Mouse (Mus musculus) intestine, postnatal 0 days (tissue): ENCODE measurements around the gene Wdr83. TPM values are rescaled to one million over a fixed set of nuclear protein-coding genes. Genes with fewer than 3 reads are reported as not detected.
A peak's percentile ranks its signal among the peaks of the same experiment; 100 is the strongest.

Experiments used
- ATAC-seq: fragments of 200-750 bp; cut with Nextera tagmentation; 2 replicates; pipeline ENCODE4 v1.8.0; 2017; ENCODE audit warnings: mild to moderate bottlenecking, moderate TSS enrichment, moderate library complexity
- H3K27ac ChIP-seq: fragments of 300-500 bp; sonication (generic); 2 replicates; pipeline ENCODE4 v1.5.1; 2014; ENCODE audit warnings: mild to moderate bottlenecking, low read depth, low read length, moderate library complexity
- H3K27me3 ChIP-seq: fragments of 300-500 bp; sonication (generic); replicated peaks from 2 replicates; pipeline ENCODE4 v1.6.1; 2014; ENCODE audit warnings: low read length, mixed read lengths; ENCODE audit not compliant: control insufficient read depth, insufficient read depth
- H3K36me3 ChIP-seq: fragments of 300-500 bp; sonication (generic); 2 replicates; pipeline ENCODE4 v1.6.1; 2014; ENCODE audit warnings: mild to moderate bottlenecking, moderate library complexity; ENCODE audit not compliant: control insufficient read depth, insufficient read depth
- H3K4me1 ChIP-seq: fragments of 300-500 bp; sonication (generic); replicated peaks from 2 replicates; pipeline ENCODE4 v1.6.1; 2014; ENCODE audit warnings: antibody characterized with exemption, low read length, mixed read lengths; ENCODE audit not compliant: control insufficient read depth, insufficient read depth
- H3K4me2 ChIP-seq: fragments of 300-500 bp; sonication (generic); replicated peaks from 2 replicates; pipeline ENCODE4 v1.6.1; 2014; ENCODE audit warnings: low read depth, mild to moderate bottlenecking, moderate library complexity
- H3K4me3 ChIP-seq: fragments of 300-500 bp; sonication (generic); 2 replicates; pipeline ENCODE4 v1.5.1; 2014; ENCODE audit warnings: low read depth, low read length
- H3K9ac ChIP-seq: fragments of 300-500 bp; sonication (generic); 2 replicates; pipeline ENCODE4 v1.6.1; 2014; ENCODE audit warnings: mild to moderate bottlenecking, low read depth, low read length
- H3K9me3 ChIP-seq: fragments of 300-500 bp; sonication (generic); 2 replicates; pipeline ENCODE4 v1.6.1; 2016; ENCODE audit warnings: mixed run types; ENCODE audit not compliant: control insufficient read depth
- CTCF ChIP-seq: sonication (generic); IDR thresholded peaks from 2 replicates; pipeline ENCODE4 v1.5.1; 2016; ENCODE audit warnings: low read depth, mild to moderate bottlenecking, control low read depth, antibody characterized with exemption, moderate library complexity
- WGBS: fragments of 180-500 bp; shearing (Covaris S2); extraction: QIAGEN DNeasy Blood & Tissue Kit; methylation state at CpG from one replicate; pipeline ENCODE4 v1.1.7; 2014; 5-methylcytosine and 5-hydroxymethylcytosine counted together
- polyA plus RNA-seq: library from polyadenylated mRNA; unstranded; fragments of >200 nt; fragmentation: Nextera tagmentation; extraction: Ambion mirVana; gene quantifications from 2 replicates; pipeline ENCODE4 v1.2.1, GENCODE M21; 2015

Wdr83 gene
- polyA plus RNA-seq, 1 experiment from 2014 or later = 23.0 TPM

DNA sequence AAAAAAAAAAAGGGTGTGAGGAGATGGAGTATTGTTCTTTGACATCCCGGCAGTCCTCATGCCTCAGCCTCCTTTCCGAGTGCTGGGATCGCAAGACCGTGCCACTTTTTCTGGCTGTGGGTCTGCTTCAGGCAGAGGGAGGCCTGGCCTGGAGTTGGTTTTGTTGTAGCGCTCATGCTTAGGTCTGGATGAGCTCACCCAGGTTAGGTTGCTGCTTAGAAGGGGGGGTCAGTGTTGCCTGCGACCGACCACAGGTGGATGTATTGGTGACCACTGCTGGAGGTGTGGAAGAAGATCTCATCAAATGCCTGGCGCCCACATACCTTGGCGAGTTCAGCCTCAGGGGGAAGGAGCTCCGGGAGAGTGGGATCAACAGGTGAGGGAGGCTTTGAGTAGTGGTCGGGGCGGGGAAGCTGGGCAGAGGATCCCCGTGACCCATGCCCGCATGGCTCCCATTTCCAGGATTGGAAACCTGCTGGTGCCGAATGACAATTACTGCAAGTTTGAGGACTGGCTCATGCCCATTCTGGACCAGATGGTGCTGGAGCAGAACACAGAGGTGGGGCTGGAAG, 8.0 kb downstream of the Wdr83 start:
- no peak for ATAC-seq
- WGBS = 94% methylated on average over 15 of the region's 15 CpGs

DNA sequence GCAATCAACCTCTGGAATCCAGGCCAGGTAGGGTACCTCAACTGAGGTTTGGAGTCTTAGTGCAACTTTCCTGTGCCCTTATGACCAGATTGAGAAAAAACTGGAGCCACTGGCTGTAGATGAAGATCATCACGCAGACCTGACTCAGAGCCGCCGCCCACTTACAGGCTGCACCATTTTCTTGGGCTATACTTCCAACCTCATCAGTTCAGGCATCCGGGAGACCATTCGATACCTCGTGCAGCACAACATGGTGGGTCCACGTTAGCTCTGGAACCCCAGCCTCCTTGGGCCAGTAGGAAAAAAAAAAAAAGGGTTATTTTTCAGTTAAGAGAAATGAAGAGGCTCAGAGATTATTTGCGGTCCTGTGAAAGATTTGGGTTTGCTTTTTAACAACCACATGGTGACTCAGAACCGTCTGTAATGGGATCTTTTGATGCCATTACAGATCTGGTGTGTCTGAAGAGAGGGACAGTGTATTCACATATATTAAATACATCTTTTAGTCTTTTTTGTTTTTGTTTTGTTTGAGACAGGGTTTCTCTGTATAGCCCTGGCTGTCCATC, 8.7 kb downstream of the Wdr83 start:
- TF ChIP-seq CTCF = no peak
- Histone ChIP-seq H3K36me3 (peaks cover 37% of the 10 kb centered on the region), H3K27ac (peak overlapping the region; percentile 95), H3K4me2 (peak overlapping the region; percentile 73), H3K4me1 (0 out of 2 replicates have a peak, but pooled peaks cover 2% of the 10 kb centered on the region), H3K9me3 (no peaks in the 10 kb centered on the region), H3K27me3 (no peaks in the 10 kb centered on the region), H3K9ac (peak overlapping the region; percentile 84), H3K4me3 (peak overlapping the region; percentile 76)
- WGBS = 29% methylated on average over 9 of the region's 9 CpGs
- peak; percentile 2; the same call in 1 of the 2 replicates for ATAC-seq

More for the DNA sequence above, 8.0 kb downstream of the Wdr83 start:
- no peaks in the 10 kb centered on the region for H3K9me3 ChIP-seq
- peaks cover 33% of the 10 kb centered on the region for H3K36me3 ChIP-seq
- H3K27me3 ChIP-seq = no peaks in the 10 kb centered on the region
- no peak overlapping the region for H3K27ac ChIP-seq
- H3K9ac ChIP-seq = no peak overlapping the region
- H3K4me1 ChIP-seq = 0 out of 2 replicates have a peak, but pooled peaks cover 2% of the 10 kb centered on the region
- H3K4me2 ChIP-seq = no peak overlapping the region
- TF ChIP-seq CTCF = no peak
- no peak overlapping the region for H3K4me3 ChIP-seq

DNA sequence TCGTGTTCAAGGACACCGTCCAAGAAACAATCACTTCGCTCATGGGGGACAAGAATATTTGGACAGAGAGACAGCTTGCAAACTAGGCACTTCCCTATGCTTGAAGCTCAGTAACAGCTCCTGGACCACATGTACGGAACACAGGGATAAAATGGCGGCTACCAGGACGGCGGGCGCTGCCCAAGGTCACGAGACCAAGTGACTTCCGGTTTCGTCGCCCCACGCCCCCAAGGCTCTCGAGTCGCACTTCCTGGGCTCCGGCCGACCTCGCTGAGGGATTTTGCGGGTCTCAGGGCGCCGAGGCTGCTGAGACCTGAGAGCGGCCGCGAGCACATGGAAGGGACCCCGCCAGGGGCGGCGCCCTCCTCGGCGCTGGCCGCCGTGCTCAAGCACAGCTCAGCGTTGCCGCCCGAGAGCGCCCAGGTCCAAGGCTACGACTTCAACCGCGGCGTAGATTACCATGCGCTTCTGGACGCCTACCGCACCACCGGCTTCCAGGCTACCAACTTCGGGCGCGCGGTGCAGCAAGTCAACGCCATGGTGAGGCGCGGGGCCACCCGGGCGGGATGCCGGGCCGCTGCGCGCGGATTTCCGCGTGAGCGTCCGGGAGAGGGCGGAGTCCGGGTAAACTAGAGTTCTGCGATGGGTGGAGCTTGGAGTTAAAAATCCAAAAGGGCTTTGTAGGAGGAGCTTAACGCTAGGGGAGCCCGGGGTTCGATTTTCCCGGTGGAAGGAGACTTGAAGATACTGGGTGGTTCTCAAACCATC, 9.4 kb downstream of the Wdr83 start, which contains the start of gene Dhps:
Gene Dhps, plus strand, starts transcription at position 244 of the 768 bp plus-strand sequence.
- peak within 1 kb of the TSS; percentile 84 for H3K9ac ChIP-seq
- peak within 1 kb of the TSS; percentile 73 for H3K4me2 ChIP-seq
- H3K4me3 ChIP-seq = peak within 1 kb of the TSS; percentile 76
- TF ChIP-seq CTCF = peak; percentile 40
- ATAC-seq = peak; percentile 87
- under 1% methylated on average over 68 of the region's 68 CpGs for WGBS
- H3K27ac ChIP-seq = peak within 1 kb of the TSS; percentile 95
- H3K4me1 ChIP-seq = 0 out of 2 replicates have a peak, but pooled peaks cover 2% of the 10 kb centered on the region
- H3K9me3 ChIP-seq = no peaks in the 10 kb centered on the region
- H3K36me3 ChIP-seq = peaks cover 44% of the 10 kb centered on the region
- H3K27me3 ChIP-seq = no peaks in the 10 kb centered on the region

DNA sequence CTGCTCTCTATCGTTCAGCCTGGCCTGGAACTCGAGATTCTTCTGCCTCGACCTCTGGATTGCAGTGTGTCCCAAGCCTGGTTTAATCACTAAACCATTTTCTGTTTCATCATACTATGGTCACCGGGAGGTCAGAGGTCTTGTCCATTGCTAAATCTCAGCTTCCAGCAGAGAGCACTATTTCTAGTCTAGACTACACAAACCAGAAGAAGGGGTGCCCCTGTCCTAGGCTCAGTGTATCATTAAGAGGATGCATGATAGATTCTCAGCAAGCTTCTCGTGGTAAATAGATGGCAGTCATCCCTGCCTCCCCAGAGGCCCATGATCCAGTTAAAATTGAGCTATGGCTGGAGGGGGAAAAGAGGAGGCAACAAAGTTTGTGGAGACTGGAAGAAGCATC, 10.1 kb downstream of the Wdr83 start:
- peak overlapping the region; percentile 84; the same call in 1 of the 2 replicates for H3K9ac ChIP-seq
- peaks cover 44% of the 10 kb centered on the region for H3K36me3 ChIP-seq
- peak overlapping the region; percentile 76 for H3K4me3 ChIP-seq
- TF ChIP-seq CTCF = 0 out of 2 replicates have a peak, but pooled peaks have one; percentile 29
- H3K9me3 ChIP-seq = no peaks in the 10 kb centered on the region
- H3K4me2 ChIP-seq = peak overlapping the region; percentile 73
- WGBS = 63% methylated on average over 5 of the region's 5 CpGs
- 0 out of 2 replicates have a peak, but pooled peaks cover 2% of the 10 kb centered on the region for H3K4me1 ChIP-seq
- H3K27me3 ChIP-seq = no peaks in the 10 kb centered on the region
- ATAC-seq = no peak
- H3K27ac ChIP-seq = peak overlapping the region; percentile 95; the same call in 1 of the 2 replicates

DNA sequence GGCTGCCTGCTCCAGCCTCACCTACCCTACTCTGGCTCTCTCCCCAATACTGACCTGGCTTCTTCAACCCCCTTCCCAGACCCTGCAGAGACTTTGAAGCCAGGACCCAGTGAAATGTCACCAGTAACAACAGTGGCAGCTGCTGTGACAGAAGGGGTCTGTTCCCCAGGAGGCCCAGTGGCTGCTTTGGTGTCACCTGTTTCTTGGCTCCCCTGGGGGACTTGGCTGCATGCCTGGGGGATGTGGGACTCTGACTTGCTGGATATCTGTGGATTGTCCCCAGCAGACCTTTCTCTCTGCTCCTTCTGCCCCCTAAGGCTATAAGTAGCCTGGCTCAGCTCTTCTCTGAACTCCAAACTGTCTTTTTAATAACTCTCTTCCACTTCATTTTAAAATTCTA, 13.1 kb downstream of the Wdr83 start, which contains the start of gene Gm5741:
Gene Gm5741, minus strand, starts transcription at position 1 of the 400 bp plus-strand sequence.
- Histone ChIP-seq H3K36me3 (peaks cover 23% of the 10 kb centered on the region; the same call in 1 of the 2 replicates), H3K4me2 (no peak within 1 kb of the TSS), H3K9me3 (no peaks in the 10 kb centered on the region), H3K9ac (no peak within 1 kb of the TSS), H3K27ac (no peak within 1 kb of the TSS), H3K4me1 (0 out of 2 replicates have a peak, but pooled peaks cover 6% of the 10 kb centered on the region), H3K4me3 (no peak within 1 kb of the TSS), H3K27me3 (no peaks in the 10 kb centered on the region)
- no peak for TF ChIP-seq CTCF
- no peak for ATAC-seq

DNA sequence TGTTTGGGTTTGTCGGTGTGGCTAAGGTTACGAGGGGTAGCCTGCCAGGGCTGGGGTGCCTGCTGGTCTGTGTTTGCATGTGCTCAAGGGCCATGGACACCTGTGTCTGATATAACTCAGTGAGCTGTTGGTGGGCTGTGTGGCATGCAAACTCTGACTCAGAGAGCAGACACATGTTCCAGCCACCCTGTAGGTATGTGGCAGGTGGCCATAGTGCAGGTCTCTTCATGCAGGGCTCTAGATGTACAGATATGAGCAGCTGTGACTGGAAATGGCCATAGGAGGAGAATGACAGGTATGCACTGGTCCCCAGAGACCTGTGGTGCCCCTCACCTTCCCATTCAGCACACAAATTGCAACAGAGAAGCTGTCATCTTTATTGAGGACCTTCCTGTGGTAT, 14.0 kb downstream of the Wdr83 start:
- H3K36me3 ChIP-seq = peaks cover 23% of the 10 kb centered on the region; the same call in 1 of the 2 replicates
- TF ChIP-seq CTCF = no peak
- ATAC-seq = no peak
- no peaks in the 10 kb centered on the region for H3K27me3 ChIP-seq
- H3K4me3 ChIP-seq = no peak overlapping the region
- no peaks in the 10 kb centered on the region for H3K9me3 ChIP-seq
- no peak overlapping the region for H3K9ac ChIP-seq
- H3K4me2 ChIP-seq = no peak overlapping the region
- 0 out of 2 replicates have a peak, but pooled peaks cover 6% of the 10 kb centered on the region for H3K4me1 ChIP-seq
- 85% methylated on average over 2 of the region's 2 CpGs for WGBS
- H3K27ac ChIP-seq = no peak overlapping the region
